In genomic region chr6:33823777-33824302, GRCm38 (mm10) we compare ENCODE assay signal across 7 mouse cellular contexts.
A peak's percentile ranks its signal among the peaks of the same experiment; 100 is the strongest.
DNase-seq lines count a peak whose midpoint lies in the region; ATAC-seq and TF ChIP-seq lines count a peak whose summit lies in the region.

No protein-coding gene starts in this region.

- H3K27ac ChIP-seq in midbrain, postnatal 0 days (ENCODE audit: low read depth, low read length), result no peak overlapping the region
- H3K27ac ChIP-seq in midbrain, embryonic 15.5 days, result no peak overlapping the region
- peak overlapping the region; percentile 52 for H3K27ac ChIP-seq in cerebellum, adult 2 months (ENCODE audit: insufficient read depth, low read length)
- no peak overlapping the region for H3K27ac ChIP-seq in embryonic facial prominence, embryonic 10.5 days (replicated peaks)

- H3K36me3 ChIP-seq in midbrain, postnatal 0 days (ENCODE audit: insufficient read depth, low read length), result no peaks in the 10 kb centered on the region
- H3K36me3 ChIP-seq in midbrain, embryonic 15.5 days (replicated peaks), result no peaks in the 10 kb centered on the region
- H3K36me3 ChIP-seq in embryonic facial prominence, embryonic 10.5 days (replicated peaks), result no peaks in the 10 kb centered on the region

- H3K4me1 ChIP-seq in midbrain, postnatal 0 days (ENCODE audit: insufficient read depth, low read length), result no peaks in the 10 kb centered on the region
- no peaks in the 10 kb centered on the region for H3K4me1 ChIP-seq in midbrain, embryonic 15.5 days
- peaks cover 23% of the 10 kb centered on the region for H3K4me1 ChIP-seq in cerebellum, adult 2 months (ENCODE audit: control insufficient read depth, insufficient read depth, low read length)
- H3K4me1 ChIP-seq in embryonic facial prominence, embryonic 10.5 days, result no peaks in the 10 kb centered on the region

- no peak for TF ChIP-seq CTCF in midbrain, postnatal 0 days (IDR thresholded peaks at IDR 0.05)
- peak; percentile 41; the same call in 1 of the 2 replicates for TF ChIP-seq CTCF in cerebellum, adult 2 months (IDR thresholded peaks at IDR 0.05; ENCODE audit: borderline replicate concordance, insufficient read depth, low read depth, low read length)

- DNase-seq in midbrain, postnatal 0 days (ENCODE audit: low spot score), result peak; percentile 16
- peak; percentile 84 to 95 for DNase-seq in cerebellum, adult 2 months
- DNase-seq in heart, postnatal 4 days, result peak; percentile 19
- peak; percentile 57 to 68 for DNase-seq in right cerebral cortex, adult 2 months (ENCODE audit: low spot score in 2 of 2)
- DNase-seq in B cell, adult 2 months, result no peak
- DNase-seq in embryonic facial prominence, embryonic 10.5 days (ENCODE audit: low spot score), result no peak

- no peak for ATAC-seq in midbrain, postnatal 0 days (ENCODE audit: low FRiP score)
- no peak for ATAC-seq in midbrain, embryonic 15.5 days (replicated peaks)

- H3K9me3 ChIP-seq in midbrain, postnatal 0 days (ENCODE audit: low read length), result no peaks in the 10 kb centered on the region
- H3K9me3 ChIP-seq in midbrain, embryonic 15.5 days, result no peaks in the 10 kb centered on the region
- H3K9me3 ChIP-seq in embryonic facial prominence, embryonic 10.5 days, result no peaks in the 10 kb centered on the region

- H3K9ac ChIP-seq in midbrain, postnatal 0 days (replicated peaks; ENCODE audit: low read length, poor library complexity, severe bottlenecking), result no peak overlapping the region
- H3K9ac ChIP-seq in midbrain, embryonic 15.5 days, result no peak overlapping the region

- WGBS in midbrain, postnatal 0 days, result 72% methylated on average over 6 of the region's 6 CpGs
- WGBS in midbrain, embryonic 15.5 days, result 72% methylated on average over 6 of the region's 6 CpGs
- WGBS in cerebellum, adult 2 months, result 7% methylated on average over 6 of the region's 6 CpGs
- WGBS in embryonic facial prominence, embryonic 10.5 days, result 79% methylated on average over 6 of the region's 6 CpGs

- TF ChIP-seq POLR2A in cerebellum, adult 2 months (IDR thresholded peaks at IDR 0.05; ENCODE audit: borderline replicate concordance, insufficient read depth, low read length), result no peak

- H3K4me2 ChIP-seq in midbrain, postnatal 0 days (ENCODE audit: low read depth, low read length, poor library complexity, severe bottlenecking), result no peak overlapping the region
- H3K4me2 ChIP-seq in midbrain, embryonic 15.5 days, result no peak overlapping the region

- no peaks in the 10 kb centered on the region for H3K27me3 ChIP-seq in midbrain, postnatal 0 days (ENCODE audit: insufficient read depth, low read length)
- no peaks in the 10 kb centered on the region for H3K27me3 ChIP-seq in midbrain, embryonic 15.5 days (replicated peaks)
- no peaks in the 10 kb centered on the region for H3K27me3 ChIP-seq in cerebellum, adult 2 months (ENCODE audit: control insufficient read depth, insufficient read depth, low read length)
- no peaks in the 10 kb centered on the region for H3K27me3 ChIP-seq in embryonic facial prominence, embryonic 10.5 days (replicated peaks; ENCODE audit: low read depth, poor library complexity, severe bottlenecking)

- H3K4me3 ChIP-seq in midbrain, postnatal 0 days (ENCODE audit: low read depth, low read length), result no peak overlapping the region
- H3K4me3 ChIP-seq in midbrain, embryonic 15.5 days, result no peak overlapping the region
- H3K4me3 ChIP-seq in cerebellum, adult 2 months (replicated peaks; ENCODE audit: insufficient read depth, low read depth, low read length), result no peak overlapping the region
- H3K4me3 ChIP-seq in embryonic facial prominence, embryonic 10.5 days, result no peak overlapping the region

Comparison
In these comparisons a context has a peak if more than half of its experiments do, and no peak if none do; other contexts are left out.
1. DNase-seq: peak in midbrain, postnatal 0 days (single experiment), cerebellum, adult 2 months (2 of 2), heart, postnatal 4 days (single experiment) and right cerebral cortex, adult 2 months (2 of 2); none in B cell, adult 2 months (0 of 2) and embryonic facial prominence, embryonic 10.5 days (single experiment).